Mouse (Mus musculus): Measurements from ENCODE around the gene Prpsap1. TPM values are rescaled to one million over a fixed set of nuclear protein-coding genes. Genes with fewer than 3 reads are reported as not detected.
"Not testable (repeated sequence)": the region's sequence is repeated elsewhere in the genome, so short reads cannot be mapped to it uniquely, and the experiment has no call there.

Prpsap1 gene
- polyA plus RNA-seq, 1 experiment: 112 TPM

GRCm38 (mm10) chr11:116501005-116501746 lies 7.2 kb upstream of the Prpsap1 start:
- Histone ChIP-seq H3K4me1 (ENCODE audit: control insufficient read depth, insufficient read depth, low read length) (no peaks in the 10 kb centered on the region), H3K4me3 (ENCODE audit: insufficient read depth, low read length) (no peak overlapping the region), H3K27ac (ENCODE audit: insufficient read depth, low read length) (no peak overlapping the region)
- TF ChIP-seq POLR2A (IDR thresholded peaks at IDR 0.05; ENCODE audit: low read depth, low read length) (no peak), CTCF (IDR thresholded peaks at IDR 0.05; ENCODE audit: borderline replicate concordance, insufficient read depth, low read length) (no peak)

DNA sequence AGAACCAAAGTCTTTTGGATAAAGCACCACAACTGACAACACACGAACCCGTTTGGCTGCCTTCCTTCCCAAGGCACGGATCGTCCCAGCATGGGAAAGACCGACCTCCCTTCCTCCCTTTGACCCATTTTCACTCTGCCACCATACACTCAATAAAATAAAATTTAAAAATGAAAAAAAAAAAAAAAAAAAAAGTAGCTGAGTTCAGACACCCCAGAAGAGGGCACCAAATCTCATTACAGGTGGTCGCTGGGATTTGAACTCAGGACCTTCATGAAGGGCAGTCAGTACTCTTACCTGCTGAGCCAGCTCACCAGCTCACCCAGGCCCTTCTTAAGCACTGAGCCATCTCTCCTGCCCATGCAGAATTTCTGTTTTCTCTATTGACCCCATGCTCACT lies 5.0 kb upstream of the Prpsap1 start:
- no peak overlapping the region for H3K4me3 ChIP-seq (ENCODE audit: insufficient read depth, low read length)
- H3K4me1 ChIP-seq (ENCODE audit: control insufficient read depth, insufficient read depth, low read length): no peaks in the 10 kb centered on the region
- no peak for TF ChIP-seq POLR2A (IDR thresholded peaks at IDR 0.05; ENCODE audit: low read depth, low read length)
- TF ChIP-seq CTCF (IDR thresholded peaks at IDR 0.05; ENCODE audit: borderline replicate concordance, insufficient read depth, low read length): no peak
- no peak overlapping the region for H3K27ac ChIP-seq (ENCODE audit: insufficient read depth, low read length)

GRCm38 (mm10) chr11:116498596-116498995 lies 4.6 kb upstream of the Prpsap1 start:
- Histone ChIP-seq H3K27ac (ENCODE audit: insufficient read depth, low read length) (no peak overlapping the region), H3K4me1 (ENCODE audit: control insufficient read depth, insufficient read depth, low read length) (no peaks in the 10 kb centered on the region), H3K4me3 (ENCODE audit: insufficient read depth, low read length) (no peak overlapping the region)
- TF ChIP-seq CTCF (IDR thresholded peaks at IDR 0.05; ENCODE audit: borderline replicate concordance, insufficient read depth, low read length) (no peak), POLR2A (IDR thresholded peaks at IDR 0.05; ENCODE audit: low read depth, low read length) (no peak)

DNA sequence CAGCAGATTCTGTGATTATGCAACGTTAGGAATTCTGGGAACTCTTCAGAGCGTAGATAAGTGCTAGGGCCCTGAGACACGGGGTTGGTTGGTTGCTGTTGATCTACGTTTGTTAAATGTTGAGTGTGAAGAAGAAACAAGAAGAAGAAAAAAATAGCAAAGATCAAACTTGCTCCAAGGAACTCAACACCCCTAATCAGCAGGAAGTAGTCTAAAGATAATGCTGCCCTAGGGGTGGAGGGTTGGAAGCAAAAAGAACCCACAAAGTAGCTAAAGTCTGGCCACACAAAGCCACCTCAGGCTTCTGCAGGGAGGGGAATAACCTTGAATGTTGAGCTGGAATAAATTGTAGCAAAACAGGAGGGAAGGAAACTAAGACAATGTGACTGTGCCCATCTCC lies 3.3 kb upstream of the Prpsap1 start:
- TF ChIP-seq CTCF (IDR thresholded peaks at IDR 0.05; ENCODE audit: borderline replicate concordance, insufficient read depth, low read length): no peak
- no peak for TF ChIP-seq POLR2A (IDR thresholded peaks at IDR 0.05; ENCODE audit: low read depth, low read length)
- Histone ChIP-seq H3K4me3 (ENCODE audit: insufficient read depth, low read length) (no peak overlapping the region), H3K27ac (ENCODE audit: insufficient read depth, low read length) (no peak overlapping the region), H3K4me1 (ENCODE audit: control insufficient read depth, insufficient read depth, low read length) (no peaks in the 10 kb centered on the region)

GRCm38 (mm10) chr11:116494474-116495174 lies 622 bp upstream of the Prpsap1 start:
- no peak overlapping the region for H3K4me3 ChIP-seq (ENCODE audit: insufficient read depth, low read length)
- H3K27ac ChIP-seq (ENCODE audit: insufficient read depth, low read length): no peak overlapping the region
- H3K4me1 ChIP-seq (ENCODE audit: control insufficient read depth, insufficient read depth, low read length): 0 out of 2 replicates have a peak, but pooled peaks cover 2% of the 10 kb centered on the region
- TF ChIP-seq POLR2A (IDR thresholded peaks at IDR 0.05; ENCODE audit: low read depth, low read length) (no peak), CTCF (IDR thresholded peaks at IDR 0.05; ENCODE audit: borderline replicate concordance, insufficient read depth, low read length) (no peak)

DNA sequence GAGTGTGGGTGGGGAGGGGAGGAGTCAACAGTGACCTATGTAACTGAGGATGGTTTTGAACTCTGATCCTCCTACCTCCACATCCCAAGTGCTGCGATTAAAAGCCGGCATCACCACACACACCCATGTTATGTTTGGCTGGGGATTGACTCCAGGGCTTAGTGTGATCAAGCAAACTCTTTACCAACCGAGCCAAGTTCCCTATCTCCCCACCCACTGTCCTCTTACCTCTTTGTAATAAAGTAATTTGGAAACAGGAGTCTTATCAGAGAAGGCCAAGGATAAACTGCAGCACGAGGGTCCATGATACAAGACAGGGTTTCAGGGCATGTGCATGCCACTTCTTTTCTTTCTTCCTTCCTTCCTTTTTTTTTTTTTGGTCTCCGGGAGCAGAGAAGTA lies 811 bp downstream of the Prpsap1 start:
- Histone ChIP-seq H3K4me3 (ENCODE audit: insufficient read depth, low read length) (no peak overlapping the region), H3K4me1 (ENCODE audit: control insufficient read depth, insufficient read depth, low read length) (0 out of 2 replicates have a peak, but pooled peaks cover 2% of the 10 kb centered on the region), H3K27ac (ENCODE audit: insufficient read depth, low read length) (no peak overlapping the region)
- no peak for TF ChIP-seq CTCF (IDR thresholded peaks at IDR 0.05; ENCODE audit: borderline replicate concordance, insufficient read depth, low read length)

DNA sequence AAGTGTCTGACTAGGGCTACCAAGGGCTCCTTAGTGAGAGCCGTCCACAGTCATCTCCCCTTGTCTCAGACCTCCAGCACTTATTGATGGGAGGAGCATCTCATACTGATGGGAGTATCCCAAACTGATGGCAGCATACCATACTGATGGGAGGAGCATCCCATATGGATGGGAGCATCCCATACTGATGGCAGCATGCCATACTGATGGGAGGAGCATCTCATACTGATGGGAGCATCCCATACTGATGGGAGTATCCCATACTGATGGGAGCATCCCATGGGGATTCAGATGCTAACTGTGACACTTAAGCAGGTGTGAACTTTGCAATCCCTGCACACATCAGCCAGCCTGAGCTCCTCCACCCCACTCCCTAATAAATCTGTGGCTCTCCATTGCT lies 1.5 kb downstream of the Prpsap1 start:
- H3K4me3 ChIP-seq (ENCODE audit: insufficient read depth, low read length); H3K4me1 ChIP-seq (ENCODE audit: control insufficient read depth, insufficient read depth, low read length); H3K27ac ChIP-seq (ENCODE audit: insufficient read depth, low read length): not testable (repeated sequence)

DNA sequence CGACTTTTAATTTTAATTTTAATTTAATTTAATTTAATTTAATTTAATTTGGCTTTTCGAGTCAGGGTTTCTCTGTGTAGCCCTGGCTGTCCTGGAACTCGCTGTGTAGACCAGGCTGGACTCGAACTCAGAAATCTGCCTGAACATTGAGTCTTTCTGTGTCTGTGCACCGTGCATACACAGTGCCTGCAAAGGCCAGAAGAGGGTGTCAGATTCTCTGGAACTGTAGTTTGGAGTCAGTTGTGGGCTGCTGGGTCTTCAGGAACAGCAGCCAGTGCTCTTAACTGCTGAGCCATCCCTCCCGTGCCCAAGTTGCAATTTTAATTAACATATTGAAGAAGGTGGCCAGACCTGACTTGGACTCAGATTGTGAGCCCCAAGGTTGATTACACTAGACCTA lies 2.7 kb downstream of the Prpsap1 start:
- no peak overlapping the region for H3K27ac ChIP-seq (ENCODE audit: insufficient read depth, low read length)
- no peak for TF ChIP-seq POLR2A (IDR thresholded peaks at IDR 0.05; ENCODE audit: low read depth, low read length)
- no peak for TF ChIP-seq CTCF (IDR thresholded peaks at IDR 0.05; ENCODE audit: borderline replicate concordance, insufficient read depth, low read length)
- H3K4me3 ChIP-seq (ENCODE audit: insufficient read depth, low read length): no peak overlapping the region
- H3K4me1 ChIP-seq (ENCODE audit: control insufficient read depth, insufficient read depth, low read length): 0 out of 2 replicates have a peak, but pooled peaks cover 2% of the 10 kb centered on the region

- TF ChIP-seq CTCF (IDR thresholded peaks at IDR 0.05; ENCODE audit: borderline replicate concordance, insufficient read depth, low read length) (no peak), POLR2A (IDR thresholded peaks at IDR 0.05; ENCODE audit: low read depth, low read length) (peak; percentile 95)
- Histone ChIP-seq H3K4me1 (ENCODE audit: control insufficient read depth, insufficient read depth, low read length) (0 out of 2 replicates have a peak, but pooled peaks cover 2% of the 10 kb centered on the region), H3K27ac (ENCODE audit: insufficient read depth, low read length) (peak overlapping the region; percentile 70), H3K4me3 (ENCODE audit: insufficient read depth, low read length) (peak overlapping the region; percentile 95)
These were observed 3.5 kb downstream of the Prpsap1 start for GRCm38 (mm10) chr11:116490232-116491107.

Measured in embryonic fibroblast, embryonic 13.5 days (primary cell).